Mouse (Mus musculus) E14TG2a.4 (cell line): Measurements from ENCODE around the gene Rcan1.

Source experiments
- CTCF ChIP-seq: conservative IDR thresholded peaks from 2 replicates; pipeline ENCODE4 v1.5.1; 2014; ENCODE audit warnings: low read length
- NANOG ChIP-seq: IDR thresholded peaks from 2 replicates; pipeline ENCODE4 v1.6.1; 2014; ENCODE audit warnings: borderline replicate concordance, low read length, mixed read lengths
- POU5F1 ChIP-seq: IDR thresholded peaks from 2 replicates; pipeline ENCODE4 v1.6.1; 2014; ENCODE audit warnings: low read length, borderline replicate concordance

GRCm38 (mm10) chr16:92435431-92435985 lies 35.2 kb downstream of the Rcan1 start:
- TF ChIP-seq CTCF = no peak
- TF ChIP-seq POU5F1 = no peak
- no peak for TF ChIP-seq NANOG
